Mouse (Mus musculus) hindbrain, embryonic 14.5 days (tissue): ENCODE data around the gene Atxn1. TPM values are rescaled to one million over a fixed set of nuclear protein-coding genes. Genes with fewer than 3 reads are reported as not detected.

ENCODE experiments used
- ATAC-seq: fragments of 200-750 bp; cut with Nextera tagmentation; 2 replicates; pipeline ENCODE4 v1.8.0; 2017; ENCODE audit warnings: moderate number of reproducible peaks, mild to moderate bottlenecking, moderate TSS enrichment, moderate library complexity; ENCODE audit not compliant: low FRiP score
- DNase-seq: peaks from one replicate; pipeline ENCODE4 v3.0.0-alpha.2; 2015; ENCODE audit warnings: low spot score
- H3K27ac ChIP-seq: fragments of 300-500 bp; sonication (generic); 2 replicates; pipeline ENCODE4 v1.5.1; 2014; ENCODE audit warnings: mild to moderate bottlenecking, moderate library complexity
- H3K27me3 ChIP-seq: fragments of 300-500 bp; sonication (generic); 2 replicates; pipeline ENCODE4 v1.6.1; 2014; ENCODE audit warnings: mild to moderate bottlenecking, low read length, mixed read lengths; ENCODE audit not compliant: control insufficient read depth, insufficient read depth
- H3K36me3 ChIP-seq: fragments of 300-500 bp; sonication (generic); replicated peaks from 2 replicates; pipeline ENCODE4 v1.6.1; 2014; ENCODE audit not compliant: control insufficient read depth, insufficient read depth
- H3K4me1 ChIP-seq: fragments of 300-500 bp; sonication (generic); replicated peaks from 2 replicates; pipeline ENCODE4 v1.6.1; 2014; ENCODE audit warnings: antibody characterized with exemption, low read length, mixed read lengths; ENCODE audit not compliant: control insufficient read depth, insufficient read depth
- H3K4me2 ChIP-seq: fragments of 300-500 bp; sonication (generic); replicated peaks from 2 replicates; pipeline ENCODE4 v1.6.1; 2014; ENCODE audit warnings: mild to moderate bottlenecking, moderate library complexity
- H3K4me3 ChIP-seq: fragments of 300-500 bp; sonication (generic); replicated peaks from 2 replicates; pipeline ENCODE4 v1.5.1; 2014; ENCODE audit warnings: mild to moderate bottlenecking, low read length
- H3K9ac ChIP-seq: fragments of 300-500 bp; sonication (generic); 2 replicates; pipeline ENCODE4 v1.6.1; 2014
- H3K9me3 ChIP-seq: fragments of 300-500 bp; sonication (generic); 2 replicates; pipeline ENCODE4 v1.6.1; 2016; ENCODE audit warnings: low read length; ENCODE audit not compliant: control insufficient read depth
- WGBS: fragments of 180-500 bp; shearing (Covaris S2); extraction: QIAGEN DNeasy Blood & Tissue Kit; methylation state at CpG from one replicate; pipeline ENCODE4 v1.1.7; 2014; 5-methylcytosine and 5-hydroxymethylcytosine counted together
- polyA plus RNA-seq: library from polyadenylated mRNA; unstranded; fragments of >200 nt; fragmentation: Nextera tagmentation; extraction: Ambion mirVana; gene quantifications from 2 replicates; pipeline ENCODE4 v1.2.1, GENCODE M21; 2014

The Atxn1 gene
- polyA plus RNA-seq, 1 experiment from 2014 or later: 8.1 TPM

DNA sequence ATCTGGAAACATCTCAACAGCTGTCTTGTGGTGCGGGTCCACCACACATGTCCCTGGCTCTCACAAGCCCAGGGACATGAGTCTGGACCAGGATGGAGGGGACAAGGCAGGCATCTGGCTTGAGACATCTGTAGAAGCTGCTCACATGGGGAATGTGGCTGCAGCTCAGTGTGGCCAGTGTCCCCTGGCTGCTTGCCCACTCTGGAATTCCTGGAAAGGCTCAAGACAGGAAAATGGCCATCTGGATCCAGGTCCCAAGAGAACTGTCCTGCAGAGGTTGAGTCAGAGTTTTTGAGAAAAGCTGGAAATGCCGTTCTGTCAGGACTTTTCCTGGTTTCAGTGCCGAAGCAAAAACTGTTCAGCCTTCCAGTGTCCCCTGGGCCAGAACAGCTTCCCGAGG, 388.6 kb downstream of the Atxn1 start:
- H3K4me3 ChIP-seq: no peak overlapping the region
- H3K27ac ChIP-seq: 0 out of 2 replicates have a peak overlapping the region, but pooled peaks have one; percentile 32
- 72% methylated on average over 4 of the region's 4 CpGs for WGBS
- DNase-seq (no peak), ATAC-seq (no peak)
- H3K9me3 ChIP-seq: no peaks in the 10 kb centered on the region
- H3K9ac ChIP-seq: no peak overlapping the region
- H3K27me3 ChIP-seq: no peaks in the 10 kb centered on the region
- no peaks in the 10 kb centered on the region for H3K36me3 ChIP-seq
- peaks cover 30% of the 10 kb centered on the region for H3K4me1 ChIP-seq
- no peak overlapping the region for H3K4me2 ChIP-seq

DNA sequence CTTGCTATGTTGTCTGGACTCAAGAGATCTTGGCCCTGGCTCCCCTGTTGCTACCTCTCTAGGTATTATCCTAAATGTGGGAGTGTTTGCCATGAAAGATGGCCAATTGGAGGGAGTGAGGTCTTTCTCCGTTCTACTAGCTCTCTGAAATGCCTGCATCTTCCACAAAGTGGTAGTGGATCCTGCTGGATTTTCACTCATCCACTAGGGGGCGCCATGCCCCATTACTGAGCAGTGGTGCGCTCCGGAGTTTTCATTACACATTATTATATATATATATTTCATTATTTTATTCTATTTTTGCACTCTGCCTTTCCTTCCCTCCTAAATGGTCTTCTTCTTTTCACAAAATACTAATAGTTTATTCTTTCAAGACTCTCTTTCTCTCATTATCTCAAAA, 392.0 kb downstream of the Atxn1 start:
- no peaks in the 10 kb centered on the region for H3K9me3 ChIP-seq
- no peaks in the 10 kb centered on the region for H3K36me3 ChIP-seq
- ATAC-seq: no peak
- H3K27ac ChIP-seq: no peak overlapping the region
- no peak overlapping the region for H3K4me2 ChIP-seq
- H3K27me3 ChIP-seq: no peaks in the 10 kb centered on the region
- peaks cover 30% of the 10 kb centered on the region for H3K4me1 ChIP-seq
- WGBS: 39% methylated on average over 4 of the region's 4 CpGs
- H3K4me3 ChIP-seq: no peak overlapping the region
- DNase-seq: peak; percentile 66
- no peak overlapping the region for H3K9ac ChIP-seq

DNA sequence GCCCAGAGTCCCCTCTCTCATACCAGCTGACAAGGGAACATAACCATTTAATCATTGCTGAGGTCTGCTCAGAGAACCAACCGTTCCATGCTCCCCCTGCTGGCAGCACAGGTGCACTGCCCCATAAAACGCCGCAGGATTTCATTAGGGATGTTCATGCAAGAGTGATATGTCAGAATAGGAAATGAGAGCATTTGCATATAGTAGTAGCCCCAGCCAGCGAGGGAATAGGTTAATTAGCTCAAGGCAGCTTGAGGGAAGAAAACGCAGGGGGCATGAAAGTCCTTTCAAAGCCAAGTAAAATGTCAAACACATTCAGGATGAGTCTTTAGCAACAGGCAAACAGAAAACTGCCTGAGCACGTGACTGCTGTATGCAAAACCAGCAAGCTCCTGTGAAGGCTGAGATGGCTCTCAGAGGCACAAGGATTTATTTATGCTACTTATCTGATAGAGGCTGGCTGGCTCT, 393.0 kb downstream of the Atxn1 start:
- H3K9me3 ChIP-seq: no peaks in the 10 kb centered on the region
- peaks cover 3% of the 10 kb centered on the region; the same call in 1 of the 2 replicates for H3K36me3 ChIP-seq
- WGBS: 3% methylated on average over 6 of the region's 6 CpGs
- peaks cover 24% of the 10 kb centered on the region for H3K4me1 ChIP-seq
- no peaks in the 10 kb centered on the region for H3K27me3 ChIP-seq
- peak overlapping the region; percentile 58 for H3K27ac ChIP-seq
- ATAC-seq (peak; percentile 84), DNase-seq (peak; percentile 92)
- H3K4me2 ChIP-seq: peak overlapping the region; percentile 38
- no peak overlapping the region for H3K4me3 ChIP-seq
- H3K9ac ChIP-seq: no peak overlapping the region

DNA sequence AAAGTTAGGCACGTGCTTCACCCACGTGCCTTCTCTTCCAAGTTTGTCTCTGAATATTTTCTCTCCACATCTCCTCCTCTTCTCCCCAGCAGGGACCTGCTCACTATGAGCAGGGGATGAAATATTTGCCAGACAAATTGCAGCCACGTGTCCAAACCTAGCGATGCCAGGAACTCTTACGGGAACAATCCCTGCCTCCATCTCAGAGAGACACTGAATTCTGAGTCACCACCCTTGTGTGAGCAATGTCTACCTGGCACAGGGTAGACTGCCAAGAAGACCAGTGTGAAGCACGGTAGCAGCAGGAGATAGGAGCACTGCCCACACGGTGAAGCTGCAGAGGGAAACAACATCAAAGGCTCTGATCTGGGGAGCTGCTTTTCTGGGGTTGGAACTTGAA, 394.9 kb downstream of the Atxn1 start:
- no peak overlapping the region for H3K4me3 ChIP-seq
- no peaks in the 10 kb centered on the region for H3K27me3 ChIP-seq

DNA sequence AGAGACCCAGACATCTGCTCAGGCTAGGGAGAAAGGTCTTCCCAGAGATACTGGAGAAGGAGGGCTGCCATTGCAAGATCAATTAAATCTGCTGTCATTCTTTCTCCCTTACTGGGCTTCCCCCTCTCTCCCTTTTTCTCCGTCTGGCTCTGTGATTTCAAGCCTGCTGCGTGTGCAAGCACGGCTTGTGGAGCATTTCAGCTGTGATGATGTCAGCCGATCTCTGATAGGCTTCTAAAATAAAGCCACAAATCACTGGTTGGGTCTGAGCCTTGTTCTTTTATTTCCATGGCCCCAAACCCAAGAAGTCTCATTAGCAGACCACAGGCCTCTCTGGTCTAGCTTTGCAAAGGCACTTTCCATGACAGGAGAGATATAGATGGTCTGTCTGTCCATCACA, 399.9 kb downstream of the Atxn1 start:
- 73% methylated on average over 4 of the region's 4 CpGs for WGBS

More for the DNA sequence above, 394.9 kb downstream of the Atxn1 start:
- H3K9ac ChIP-seq: no peak overlapping the region
- H3K27ac ChIP-seq: no peak overlapping the region
- DNase-seq: no peak
- no peak for ATAC-seq
- H3K9me3 ChIP-seq: no peaks in the 10 kb centered on the region
- WGBS: 76% methylated on average over 7 of the region's 7 CpGs
- no peak overlapping the region for H3K4me2 ChIP-seq
- H3K36me3 ChIP-seq: peaks cover 9% of the 10 kb centered on the region
- H3K4me1 ChIP-seq: peaks cover 20% of the 10 kb centered on the region

DNA sequence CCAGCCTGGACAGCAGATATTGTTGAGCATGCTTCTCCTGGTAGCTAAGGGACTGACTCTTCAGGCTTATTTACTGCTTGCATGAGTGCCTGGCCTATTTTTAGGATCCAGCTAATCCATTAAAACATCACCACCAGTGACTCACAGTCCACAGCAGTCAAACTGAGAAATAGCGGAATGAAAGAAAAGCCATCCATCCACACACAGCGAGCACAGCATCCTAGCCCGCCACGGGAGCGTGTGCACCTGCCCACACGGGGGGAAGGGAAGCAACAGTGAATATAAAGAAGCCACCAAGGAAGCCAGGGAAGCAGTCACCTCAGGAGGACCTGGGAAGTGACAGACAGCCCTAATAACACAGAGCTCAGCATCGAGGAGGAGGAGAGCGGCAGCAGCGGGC, 402.8 kb downstream of the Atxn1 start:
- no peak overlapping the region for H3K4me2 ChIP-seq
- no peaks in the 10 kb centered on the region for H3K9me3 ChIP-seq
- peaks cover 8% of the 10 kb centered on the region for H3K36me3 ChIP-seq
- no peak overlapping the region for H3K4me3 ChIP-seq
- WGBS: 83% methylated on average over 9 of the region's 9 CpGs
- no peaks in the 10 kb centered on the region for H3K4me1 ChIP-seq
- H3K9ac ChIP-seq: no peak overlapping the region
- no peaks in the 10 kb centered on the region for H3K27me3 ChIP-seq
- DNase-seq (no peak), ATAC-seq (no peak)
- H3K27ac ChIP-seq: no peak overlapping the region

More for the DNA sequence above, 399.9 kb downstream of the Atxn1 start:
- Histone ChIP-seq H3K4me2 (no peak overlapping the region), H3K4me1 (no peaks in the 10 kb centered on the region), H3K27ac (no peak overlapping the region; the same call in 1 of the 2 replicates), H3K27me3 (no peaks in the 10 kb centered on the region), H3K36me3 (peaks cover 9% of the 10 kb centered on the region), H3K9ac (no peak overlapping the region), H3K4me3 (no peak overlapping the region), H3K9me3 (no peaks in the 10 kb centered on the region)
- ATAC-seq (no peak), DNase-seq (no peak)

DNA sequence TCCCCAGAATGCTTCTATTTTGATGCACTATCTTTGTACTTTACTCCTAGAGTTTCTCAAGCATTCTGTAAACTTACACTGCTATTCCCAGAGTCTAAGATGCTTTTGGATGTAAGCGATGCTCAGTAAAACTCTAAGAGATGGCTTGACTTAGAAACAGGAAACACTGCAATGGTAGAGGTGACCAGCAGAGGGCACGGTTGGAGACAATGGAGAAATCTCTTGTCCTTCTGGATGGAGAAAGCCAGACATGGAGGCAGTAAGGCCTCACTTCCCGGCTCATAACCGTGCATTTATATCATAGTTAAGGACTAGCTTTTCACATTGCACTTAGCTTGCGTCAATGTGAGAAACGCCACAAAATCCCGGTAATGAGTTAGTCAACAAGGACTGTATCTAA, 404.3 kb downstream of the Atxn1 start:
- Histone ChIP-seq H3K27ac (no peak overlapping the region), H3K9me3 (no peaks in the 10 kb centered on the region), H3K27me3 (no peaks in the 10 kb centered on the region), H3K36me3 (no peaks in the 10 kb centered on the region; the same call in 1 of the 2 replicates), H3K9ac (no peak overlapping the region), H3K4me2 (no peak overlapping the region), H3K4me3 (no peak overlapping the region), H3K4me1 (no peaks in the 10 kb centered on the region)
- DNase-seq (peak; percentile 59), ATAC-seq (no peak)
- 78% methylated on average over 7 of the region's 7 CpGs for WGBS

DNA sequence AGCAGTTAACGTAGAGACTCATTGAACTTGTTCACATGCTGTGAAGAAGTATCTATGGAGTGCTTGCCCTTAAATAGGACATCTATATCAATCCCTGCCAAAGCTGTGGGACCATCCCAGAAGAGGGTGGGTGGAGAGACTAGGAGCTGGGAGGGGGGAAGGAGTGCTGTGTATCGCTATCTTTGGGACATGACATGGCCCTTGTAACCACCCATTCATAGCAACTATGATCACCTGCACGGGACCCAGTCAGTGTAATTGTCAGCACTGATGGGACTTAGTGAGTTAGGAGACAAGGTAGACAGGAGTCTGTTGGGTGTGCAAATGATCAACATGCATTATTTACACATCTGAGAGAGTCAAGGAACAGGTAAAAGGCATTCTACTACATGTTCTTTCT, 405.6 kb downstream of the Atxn1 start:
- no peaks in the 10 kb centered on the region for H3K4me1 ChIP-seq
- H3K9me3 ChIP-seq: no peaks in the 10 kb centered on the region
- no peaks in the 10 kb centered on the region; the same call in 1 of the 2 replicates for H3K36me3 ChIP-seq
- no peak overlapping the region for H3K27ac ChIP-seq
- no peak for ATAC-seq
- WGBS: 85% methylated on average over 3 of the region's 3 CpGs
- H3K4me3 ChIP-seq: no peak overlapping the region
- no peak overlapping the region for H3K9ac ChIP-seq
- no peaks in the 10 kb centered on the region for H3K27me3 ChIP-seq
- no peak for DNase-seq
- H3K4me2 ChIP-seq: no peak overlapping the region

DNA sequence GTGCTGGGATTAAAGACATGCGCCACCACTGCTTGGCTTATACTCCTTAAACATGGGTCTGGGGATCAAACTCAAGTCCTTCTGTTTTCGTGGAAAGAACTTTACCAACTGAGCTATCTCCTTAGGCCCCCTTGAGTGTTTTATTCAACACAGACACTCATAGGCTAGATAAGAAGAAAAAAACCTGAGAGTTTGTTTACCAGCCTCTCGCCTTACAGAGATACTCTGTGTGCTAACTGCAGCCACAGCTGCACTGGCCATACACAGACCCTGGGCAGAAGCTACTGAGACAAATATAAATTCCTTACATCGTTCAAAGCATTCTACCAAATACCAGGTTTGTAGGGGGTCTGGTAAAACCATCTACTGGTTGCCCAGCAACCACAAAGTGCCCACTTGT, 406.4 kb downstream of the Atxn1 start:
- no peaks in the 10 kb centered on the region for H3K4me1 ChIP-seq
- DNase-seq (no peak), ATAC-seq (no peak)
- no peak overlapping the region for H3K9ac ChIP-seq
- H3K4me2 ChIP-seq: no peak overlapping the region
- H3K27me3 ChIP-seq: no peaks in the 10 kb centered on the region
- WGBS: 62% methylated on average over 4 of the region's 4 CpGs
- no peak overlapping the region for H3K4me3 ChIP-seq
- no peaks in the 10 kb centered on the region; the same call in 1 of the 2 replicates for H3K36me3 ChIP-seq
- no peaks in the 10 kb centered on the region for H3K9me3 ChIP-seq
- no peak overlapping the region for H3K27ac ChIP-seq

DNA sequence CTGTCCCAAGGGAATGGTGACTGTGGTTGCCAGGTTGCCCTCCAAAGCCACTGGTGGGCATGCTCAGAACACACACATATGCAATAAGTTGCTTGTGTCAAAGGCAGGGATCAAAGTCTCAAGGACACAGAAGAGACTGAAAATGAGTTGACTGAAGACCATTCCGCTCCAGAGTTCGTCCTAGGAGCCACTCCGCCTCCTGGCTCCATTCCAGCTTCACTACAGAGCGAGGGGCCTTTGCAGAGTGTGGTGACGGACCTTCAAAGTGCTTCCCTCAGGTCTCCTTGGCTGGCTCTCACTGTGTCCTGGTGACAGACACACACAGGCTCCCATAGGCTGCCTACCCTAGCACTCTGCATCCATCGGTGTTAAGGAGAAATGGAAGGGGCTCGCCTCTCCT, 411.1 kb downstream of the Atxn1 start:
- H3K4me1 ChIP-seq: no peaks in the 10 kb centered on the region
- H3K4me2 ChIP-seq: no peak overlapping the region
- DNase-seq (no peak), ATAC-seq (no peak)
- H3K4me3 ChIP-seq: no peak overlapping the region
- H3K27me3 ChIP-seq: no peaks in the 10 kb centered on the region
- no peak overlapping the region for H3K27ac ChIP-seq
- WGBS: 55% methylated on average over 7 of the region's 7 CpGs
- no peak overlapping the region for H3K9ac ChIP-seq
- no peaks in the 10 kb centered on the region; the same call in 1 of the 2 replicates for H3K36me3 ChIP-seq
- H3K9me3 ChIP-seq: no peaks in the 10 kb centered on the region
